Comparison of ENCODE assay signal across 20 mouse cellular contexts in genomic region chr13:52576841-52577240, GRCm38 (mm10). TPM values are rescaled to one million over a fixed set of nuclear protein-coding genes. Genes with fewer than 3 reads are reported as not detected.
DNase-seq lines count a peak whose midpoint lies in the region; ATAC-seq and TF ChIP-seq lines count a peak whose summit lies in the region.
"Had no signal": no experiment of that assay in that cellular context is flagged by ENCODE, and none has a peak within 500 bp of the region (broad histone marks: within the 10 kb centered on the region; RNA-seq: fewer than 3 reads in every experiment).

No protein-coding gene starts in this region.

- no peak for TF ChIP-seq POLR2A in cerebellum, adult 2 months (IDR thresholded peaks at IDR 0.05; ENCODE audit: borderline replicate concordance, insufficient read depth, low read length)

- H3K9ac ChIP-seq in heart, embryonic 13.5 days, result peak overlapping the region; percentile 66
- no peak overlapping the region for H3K9ac ChIP-seq in kidney, embryonic 16.5 days (replicated peaks; ENCODE audit: low read length)
- H3K9ac ChIP-seq in liver, embryonic 13.5 days, result no peak overlapping the region
- H3K9ac ChIP-seq: forebrain, embryonic 15.5 days; limb, embryonic 13.5 days; lung, embryonic 15.5 days; stomach, embryonic 15.5 days had no signal

- peak overlapping the region; percentile 91 for H3K27ac ChIP-seq in heart, embryonic 13.5 days (replicated peaks)
- peak overlapping the region; percentile 19; the same call in 1 of the 2 replicates for H3K27ac ChIP-seq in kidney, embryonic 16.5 days (ENCODE audit: low read length)
- peak overlapping the region; percentile 77 for H3K27ac ChIP-seq in limb, embryonic 10.5 days
- H3K27ac ChIP-seq in liver, embryonic 13.5 days, result peak overlapping the region; percentile 4; the same call in 1 of the 2 replicates
- no peak overlapping the region for H3K27ac ChIP-seq in cerebellum, adult 2 months (ENCODE audit: insufficient read depth, low read length)
- H3K27ac ChIP-seq: forebrain, embryonic 15.5 days; left cerebral cortex, adult 2 months; limb, embryonic 13.5 days; lung, embryonic 15.5 days; stomach, embryonic 15.5 days had no signal

- peak overlapping the region; percentile 34 for H3K4me2 ChIP-seq in heart, embryonic 13.5 days
- no peak overlapping the region for H3K4me2 ChIP-seq in kidney, embryonic 16.5 days (replicated peaks; ENCODE audit: low read depth, low read length)
- no peak overlapping the region for H3K4me2 ChIP-seq in liver, embryonic 13.5 days
- H3K4me2 ChIP-seq: forebrain, embryonic 15.5 days; limb, embryonic 13.5 days; lung, embryonic 15.5 days; stomach, embryonic 15.5 days had no signal

- H3K36me3 ChIP-seq in heart, embryonic 13.5 days, result no peaks in the 10 kb centered on the region
- H3K36me3 ChIP-seq in kidney, embryonic 16.5 days (ENCODE audit: insufficient read depth, low read length), result no peaks in the 10 kb centered on the region
- no peaks in the 10 kb centered on the region for H3K36me3 ChIP-seq in limb, embryonic 10.5 days
- no peaks in the 10 kb centered on the region for H3K36me3 ChIP-seq in liver, embryonic 13.5 days
- H3K36me3 ChIP-seq: forebrain, embryonic 15.5 days; limb, embryonic 13.5 days; lung, embryonic 15.5 days; stomach, embryonic 15.5 days had no signal

- WGBS in heart, embryonic 13.5 days, result 26% methylated on average over 10 of the region's 10 CpGs
- 13% methylated on average over 10 of the region's 10 CpGs for WGBS in kidney, embryonic 16.5 days
- 45% methylated on average over 10 of the region's 10 CpGs for WGBS in limb, embryonic 10.5 days
- WGBS in liver, embryonic 13.5 days (ENCODE audit: insufficient replicate concordance), result 39% methylated on average over 10 of the region's 10 CpGs
- WGBS in cerebellum, adult 2 months, result 19% methylated on average over 10 of the region's 10 CpGs

- H3K9me3 ChIP-seq in heart, embryonic 13.5 days, result no peaks in the 10 kb centered on the region
- H3K9me3 ChIP-seq in kidney, embryonic 16.5 days (ENCODE audit: low read length), result no peaks in the 10 kb centered on the region
- no peaks in the 10 kb centered on the region for H3K9me3 ChIP-seq in limb, embryonic 10.5 days (replicated peaks)
- no peaks in the 10 kb centered on the region for H3K9me3 ChIP-seq in liver, embryonic 13.5 days (replicated peaks)
- H3K9me3 ChIP-seq: forebrain, embryonic 15.5 days; limb, embryonic 13.5 days; lung, embryonic 15.5 days; stomach, embryonic 15.5 days had no signal

- H3K4me1 ChIP-seq in heart, embryonic 13.5 days, result peaks cover 34% of the 10 kb centered on the region
- peaks cover 12% of the 10 kb centered on the region for H3K4me1 ChIP-seq in kidney, embryonic 16.5 days (ENCODE audit: insufficient read depth, low read length)
- peaks cover 23% of the 10 kb centered on the region for H3K4me1 ChIP-seq in limb, embryonic 10.5 days
- peaks cover 18% of the 10 kb centered on the region for H3K4me1 ChIP-seq in liver, embryonic 13.5 days (replicated peaks)
- no peaks in the 10 kb centered on the region for H3K4me1 ChIP-seq in cerebellum, adult 2 months (ENCODE audit: control insufficient read depth, insufficient read depth, low read length)
- H3K4me1 ChIP-seq: forebrain, embryonic 15.5 days; stomach, embryonic 15.5 days had no signal

- no peak for ATAC-seq in heart, embryonic 13.5 days (ENCODE audit: extremely low read depth, insufficient number of reproducible peaks, low FRiP score, low TSS enrichment)
- ATAC-seq in kidney, embryonic 16.5 days (ENCODE audit: low FRiP score, low TSS enrichment), result no peak
- no peak for ATAC-seq in liver, embryonic 13.5 days (ENCODE audit: low read depth)
- ATAC-seq: forebrain, embryonic 15.5 days had no signal

- no peak for TF ChIP-seq CTCF in cerebellum, adult 2 months (IDR thresholded peaks at IDR 0.05; ENCODE audit: borderline replicate concordance, insufficient read depth, low read depth, low read length)

- no peak for DNase-seq in heart, postnatal 36 days
- no peak for DNase-seq in kidney, postnatal 25 days
- DNase-seq in limb, embryonic 10.5 days (ENCODE audit: low spot score), result peak; percentile 58
- no peak for DNase-seq in liver, embryonic 13.5 days
- no peak for DNase-seq in cerebellum, adult 2 months
- DNase-seq in right cerebral cortex, adult 18-20 months, result no peak
- DNase-seq: adrenal gland, postnatal 36 days; cerebellum, adult 8-10 months; kidney, adult 2 months; midbrain, embryonic 14.5 days; spleen, adult 18-20 months; thymus, adult 2 months had no signal

- no peak overlapping the region for H3K4me3 ChIP-seq in heart, embryonic 13.5 days
- H3K4me3 ChIP-seq in kidney, embryonic 16.5 days (ENCODE audit: low read length), result no peak overlapping the region
- H3K4me3 ChIP-seq in limb, embryonic 10.5 days, result no peak overlapping the region
- no peak overlapping the region for H3K4me3 ChIP-seq in liver, embryonic 13.5 days (replicated peaks)
- no peak overlapping the region for H3K4me3 ChIP-seq in cerebellum, adult 2 months (replicated peaks; ENCODE audit: insufficient read depth, low read depth, low read length)
- H3K4me3 ChIP-seq: forebrain, embryonic 15.5 days; left cerebral cortex, adult 2 months; limb, embryonic 13.5 days; lung, embryonic 15.5 days; myocyte; stomach, embryonic 15.5 days had no signal

- intact Hi-C loops in heart, postnatal 36 days (cut with DNase I), result loop anchor here (5.0 kb wide), 1 partner anchor 45 kb away; no protein-coding TSS in a partner anchor

- no peaks in the 10 kb centered on the region for H3K27me3 ChIP-seq in heart, embryonic 13.5 days (replicated peaks)
- H3K27me3 ChIP-seq in kidney, embryonic 16.5 days (ENCODE audit: insufficient read depth, low read length), result no peaks in the 10 kb centered on the region
- peaks cover 13% of the 10 kb centered on the region for H3K27me3 ChIP-seq in limb, embryonic 10.5 days (ENCODE audit: low read depth, poor library complexity, severe bottlenecking)
- H3K27me3 ChIP-seq in liver, embryonic 13.5 days, result no peaks in the 10 kb centered on the region
- H3K27me3 ChIP-seq in cerebellum, adult 2 months (ENCODE audit: control insufficient read depth, insufficient read depth, low read length), result no peaks in the 10 kb centered on the region
- H3K27me3 ChIP-seq: lung, embryonic 15.5 days had no signal

RNA-seq across cellular contexts. Expression of gene Syk, which starts 6.1 kb away (rescaled TPM):
- 6.3 and 6.5 TPM in 2 replicates for polyA plus RNA-seq in heart, embryonic 13.5 days (2015; fragmentation: Nextera tagmentation; extraction: Ambion mirVana)
- 10 to 100 TPM; 18.9 to 19.5 TPM for total RNA-seq in heart, postnatal 36 days (2021)
- 7.5 and 7.6 TPM in 2 replicates for polyA plus RNA-seq in kidney, embryonic 16.5 days (2015; fragmentation: Nextera tagmentation; extraction: Ambion mirVana)
- 2.0 and 2.5 TPM in 2 replicates for polyA plus RNA-seq in limb, embryonic 10.5 days (2016; fragmentation: Nextera tagmentation; extraction: Ambion mirVana)
- polyA plus RNA-seq in liver, embryonic 13.5 days (2015; fragmentation: Nextera tagmentation; extraction: Ambion mirVana), result 4.4 and 5.0 TPM in 2 replicates
- 0.68 and 0.77 TPM in 2 replicates for polyA plus RNA-seq in cerebellum, adult 2 months (2012; rRNA removed)

RNA-seq across cellular contexts. Expression of gene Diras2, which starts 45.8 kb away (rescaled TPM):
- polyA plus RNA-seq in heart, embryonic 13.5 days (2015; fragmentation: Nextera tagmentation; extraction: Ambion mirVana), result 0.52 and 0.65 TPM in 2 replicates
- under 1 TPM in 1 of 2 experiments, not detected in 1; 0.28 TPM for total RNA-seq in heart, postnatal 36 days (2021)
- polyA plus RNA-seq in kidney, embryonic 16.5 days (2015; fragmentation: Nextera tagmentation; extraction: Ambion mirVana), result 0.15 and 0.25 TPM in 2 replicates
- 0.11 TPM in 2 replicates for polyA plus RNA-seq in limb, embryonic 10.5 days (2016; fragmentation: Nextera tagmentation; extraction: Ambion mirVana)
- 0.02 and 0.09 TPM in 2 replicates for polyA plus RNA-seq in liver, embryonic 13.5 days (2015; fragmentation: Nextera tagmentation; extraction: Ambion mirVana)
- 241 and 269 TPM in 2 replicates for polyA plus RNA-seq in cerebellum, adult 2 months (2012; rRNA removed)

Comparison
In these comparisons a context has a peak if more than half of its experiments do, and no peak if none do; other contexts are left out.
1. RNA of gene Diras2, which starts 45.8 kb away (polyA plus RNA-seq): 241 to 269 TPM in cerebellum, adult 2 months; 0.52 to 0.65 TPM in heart, embryonic 13.5 days, 0.15 to 0.25 TPM in kidney, embryonic 16.5 days, 0.11 TPM in limb, embryonic 10.5 days and 0.02 to 0.09 TPM in liver, embryonic 13.5 days; every median in the first group is over 100 times any median in the second.